Mouse (Mus musculus): Measurements from ENCODE around the gene Fam184a. TPM values are rescaled to one million over a fixed set of nuclear protein-coding genes. Genes with fewer than 3 reads are reported as not detected.

Fam184a gene
- polyA plus RNA-seq, 2 experiments: 0.11 to 0.21 TPM

DNA sequence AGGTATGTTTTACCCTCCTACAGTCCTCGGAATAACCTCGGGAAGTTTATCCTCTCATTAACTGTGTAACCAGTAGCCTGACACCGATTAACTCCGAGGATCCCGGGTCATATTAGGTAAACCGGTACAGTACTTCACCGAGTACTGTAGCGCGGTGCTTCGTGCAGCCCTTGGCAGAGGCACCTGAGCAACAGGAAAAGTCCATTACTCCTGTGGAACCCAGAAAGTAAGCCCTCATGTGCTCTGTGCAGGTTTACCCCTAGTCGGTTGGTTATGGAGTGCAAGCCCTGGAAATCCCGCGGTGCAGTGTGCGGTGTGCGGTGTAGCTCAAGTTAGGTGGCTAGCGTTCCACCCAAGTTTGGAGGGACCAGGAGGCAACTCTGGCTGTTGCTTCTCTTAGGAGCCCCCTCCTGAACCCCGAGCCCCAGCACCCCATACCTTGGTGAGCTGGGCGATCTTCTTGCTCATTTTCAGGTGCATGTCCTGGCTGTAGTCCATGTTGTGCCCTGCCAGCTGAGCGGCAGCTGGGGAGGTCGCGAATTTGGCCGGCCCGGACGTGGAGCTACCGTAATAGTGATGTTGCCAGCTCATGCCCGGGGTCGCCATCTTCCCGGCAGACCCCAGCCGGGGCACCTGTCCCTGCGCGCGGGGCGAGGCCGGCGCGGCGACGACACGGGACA lies 508 bp downstream of the Fam184a start:
- TF ChIP-seq CTCF (IDR thresholded peaks at IDR 0.05; ENCODE audit: low read depth): no peak
- no peak for TF ChIP-seq EP300 (IDR thresholded peaks at IDR 0.05; ENCODE audit: low read depth)
- peaks cover 21% of the 10 kb centered on the region for H3K27me3 ChIP-seq (ENCODE audit: control insufficient read depth, insufficient read depth, low read length)
- H3K27ac ChIP-seq: no peak overlapping the region
- H3K4me1 ChIP-seq (replicated peaks; ENCODE audit: control insufficient read depth in 2 of 2, insufficient read depth in 2 of 2, low read length in 1 of 2): no peaks in the 10 kb centered on the region
- WGBS (ENCODE audit: insufficient replicate concordance): 13% methylated on average over 36 of the region's 39 CpGs
- peak overlapping the region; percentile 62 for H3K4me2 ChIP-seq (ENCODE audit: low read depth)
- ATAC-seq (ENCODE audit: insufficient read depth): no peak
- H3K36me3 ChIP-seq (replicated peaks; ENCODE audit: control insufficient read depth, insufficient read depth, low read depth): no peaks in the 10 kb centered on the region
- H3K9ac ChIP-seq (replicated peaks): no peak overlapping the region
- H3K4me3 ChIP-seq (ENCODE audit: insufficient read depth in 1 of 2, low read depth in 2 of 2, low read length in 2 of 2): peak overlapping the region; percentile 36 to 46
- no peak for DNase-seq (ENCODE audit: low read depth in 3 of 3, low spot score in 3 of 3)
- no peaks in the 10 kb centered on the region for H3K9me3 ChIP-seq (ENCODE audit: control insufficient read depth, low read length)

- TF ChIP-seq CTCF (IDR thresholded peaks at IDR 0.05; ENCODE audit: low read depth): no peak
- no peak for TF ChIP-seq EP300 (IDR thresholded peaks at IDR 0.05; ENCODE audit: low read depth)
- H3K36me3 ChIP-seq (replicated peaks; ENCODE audit: control insufficient read depth, insufficient read depth, low read depth): no peaks in the 10 kb centered on the region
- ATAC-seq (ENCODE audit: insufficient read depth) (no peak), DNase-seq (ENCODE audit: low read depth in 3 of 3, low spot score in 3 of 3) (no peak)
- H3K9me3 ChIP-seq (ENCODE audit: control insufficient read depth, low read length): no peaks in the 10 kb centered on the region
- WGBS (ENCODE audit: insufficient replicate concordance): 55% methylated on average over 6 of the region's 6 CpGs
- H3K4me3 ChIP-seq (ENCODE audit: insufficient read depth in 1 of 2, low read depth in 2 of 2, low read length in 2 of 2): no peak overlapping the region
- peaks cover 16% of the 10 kb centered on the region for H3K27me3 ChIP-seq (ENCODE audit: control insufficient read depth, insufficient read depth, low read length)
- no peak overlapping the region for H3K4me2 ChIP-seq (ENCODE audit: low read depth)
- no peaks in the 10 kb centered on the region for H3K4me1 ChIP-seq (replicated peaks; ENCODE audit: control insufficient read depth in 2 of 2, insufficient read depth in 2 of 2, low read length in 1 of 2)
- H3K9ac ChIP-seq (replicated peaks): no peak overlapping the region
- no peak overlapping the region for H3K27ac ChIP-seq
Measured at GRCm38 (mm10) chr10:53746039-53746438, 4.9 kb downstream of the Fam184a start.

- Histone ChIP-seq H3K27me3 (ENCODE audit: control insufficient read depth, insufficient read depth, low read length) (no peaks in the 10 kb centered on the region), H3K4me2 (ENCODE audit: low read depth) (no peak overlapping the region), H3K4me1 (replicated peaks; ENCODE audit: control insufficient read depth in 2 of 2, insufficient read depth in 2 of 2, low read length in 1 of 2) (no peaks in the 10 kb centered on the region), H3K9me3 (ENCODE audit: control insufficient read depth, low read length) (no peaks in the 10 kb centered on the region), H3K9ac (replicated peaks) (no peak overlapping the region), H3K36me3 (replicated peaks; ENCODE audit: control insufficient read depth, insufficient read depth, low read depth) (no peaks in the 10 kb centered on the region), H3K4me3 (ENCODE audit: insufficient read depth in 1 of 2, low read depth in 2 of 2, low read length in 2 of 2) (no peak overlapping the region), H3K27ac (no peak overlapping the region)
- ATAC-seq (ENCODE audit: insufficient read depth) (no peak), DNase-seq (ENCODE audit: low read depth in 3 of 3, low spot score in 3 of 3) (no peak)
- 69% methylated on average over 5 of the region's 5 CpGs for WGBS (ENCODE audit: insufficient replicate concordance)
- TF ChIP-seq EP300 (IDR thresholded peaks at IDR 0.05; ENCODE audit: low read depth) (no peak), CTCF (IDR thresholded peaks at IDR 0.05; ENCODE audit: low read depth) (no peak)
Measured at GRCm38 (mm10) chr10:53742961-53743360, 8.0 kb downstream of the Fam184a start.

GRCm38 (mm10) chr10:53740014-53740413 lies 10.9 kb downstream of the Fam184a start:
- no peak overlapping the region for H3K4me2 ChIP-seq (ENCODE audit: low read depth)
- TF ChIP-seq EP300 (IDR thresholded peaks at IDR 0.05; ENCODE audit: low read depth) (no peak), CTCF (IDR thresholded peaks at IDR 0.05; ENCODE audit: low read depth) (no peak)
- no peak overlapping the region for H3K9ac ChIP-seq (replicated peaks)
- no peak overlapping the region for H3K27ac ChIP-seq
- no peaks in the 10 kb centered on the region for H3K4me1 ChIP-seq (replicated peaks; ENCODE audit: control insufficient read depth in 2 of 2, insufficient read depth in 2 of 2, low read length in 1 of 2)
- H3K27me3 ChIP-seq (ENCODE audit: control insufficient read depth, insufficient read depth, low read length): no peaks in the 10 kb centered on the region
- no peaks in the 10 kb centered on the region for H3K9me3 ChIP-seq (ENCODE audit: control insufficient read depth, low read length)
- DNase-seq (ENCODE audit: low read depth in 3 of 3, low spot score in 3 of 3) (no peak), ATAC-seq (ENCODE audit: insufficient read depth) (no peak)
- no peak overlapping the region for H3K4me3 ChIP-seq (ENCODE audit: insufficient read depth in 1 of 2, low read depth in 2 of 2, low read length in 2 of 2)
- H3K36me3 ChIP-seq (replicated peaks; ENCODE audit: control insufficient read depth, insufficient read depth, low read depth): no peaks in the 10 kb centered on the region

DNA sequence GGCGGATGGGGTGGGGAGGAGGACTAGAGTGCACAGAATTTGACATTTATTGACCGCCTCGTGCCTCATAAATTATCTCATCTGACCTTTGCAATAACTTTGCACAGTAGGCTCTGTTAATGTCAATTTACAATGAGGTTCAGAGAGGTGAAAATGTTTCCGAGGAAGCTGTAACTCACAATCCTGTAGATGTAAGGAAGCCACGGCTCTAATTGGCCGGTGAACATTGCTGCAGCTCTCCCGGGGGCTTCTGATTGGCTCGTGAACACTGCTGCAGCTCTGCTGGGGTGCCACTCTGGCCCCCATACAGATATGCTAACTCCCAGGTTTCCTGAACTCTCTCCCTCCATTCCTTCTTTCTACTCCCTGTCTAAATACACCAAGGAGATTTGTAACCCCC lies 12.1 kb downstream of the Fam184a start:
- TF ChIP-seq CTCF (IDR thresholded peaks at IDR 0.05; ENCODE audit: low read depth) (no peak), EP300 (IDR thresholded peaks at IDR 0.05; ENCODE audit: low read depth) (no peak)

More for the DNA sequence above, 12.1 kb downstream of the Fam184a start:
- Histone ChIP-seq H3K9me3 (ENCODE audit: control insufficient read depth, low read length) (no peaks in the 10 kb centered on the region), H3K4me3 (ENCODE audit: insufficient read depth in 1 of 2, low read depth in 2 of 2, low read length in 2 of 2) (no peak overlapping the region), H3K9ac (replicated peaks) (no peak overlapping the region), H3K36me3 (replicated peaks; ENCODE audit: control insufficient read depth, insufficient read depth, low read depth) (no peaks in the 10 kb centered on the region), H3K4me2 (ENCODE audit: low read depth) (no peak overlapping the region), H3K4me1 (replicated peaks; ENCODE audit: control insufficient read depth in 2 of 2, insufficient read depth in 2 of 2, low read length in 1 of 2) (no peaks in the 10 kb centered on the region), H3K27me3 (ENCODE audit: control insufficient read depth, insufficient read depth, low read length) (no peaks in the 10 kb centered on the region), H3K27ac (no peak overlapping the region)
- WGBS (ENCODE audit: insufficient replicate concordance): 74% methylated on average over 8 of the region's 8 CpGs
- DNase-seq (ENCODE audit: low read depth in 3 of 3, low spot score in 3 of 3) (no peak), ATAC-seq (ENCODE audit: insufficient read depth) (no peak)
